Mouse (Mus musculus) heart, postnatal 14 days (tissue): ENCODE measurements at regions not wholly inside any gene's neighbourhood (a gene's known extent, or its start where the extent isn't known, plus 50 kb on each side); places are given as distances from the start of the nearest gene placed in this dataset.

ENCODE experiments used
- DNase-seq, 2 experiments: peaks; one replicate each; pipeline ENCODE4 v3.0.0; 2021 to 2022
- intact Hi-C: fragments of 180-260 bp; cut with DNase I; formaldehyde crosslinking; loops from one replicate; pipeline ENCODE4 v1.15.1; 2025

- peak; percentile 60 to 75 for DNase-seq
- intact Hi-C loops = loop anchor here (2.0 to 5.0 kb wide), 2 partner anchors 245 to 319 kb away; no protein-coding TSS in a partner anchor
Measured at GRCm38 (mm10) chr13:73405720-73406629, 61.0 kb upstream of the Lpcat1 start.

DNA sequence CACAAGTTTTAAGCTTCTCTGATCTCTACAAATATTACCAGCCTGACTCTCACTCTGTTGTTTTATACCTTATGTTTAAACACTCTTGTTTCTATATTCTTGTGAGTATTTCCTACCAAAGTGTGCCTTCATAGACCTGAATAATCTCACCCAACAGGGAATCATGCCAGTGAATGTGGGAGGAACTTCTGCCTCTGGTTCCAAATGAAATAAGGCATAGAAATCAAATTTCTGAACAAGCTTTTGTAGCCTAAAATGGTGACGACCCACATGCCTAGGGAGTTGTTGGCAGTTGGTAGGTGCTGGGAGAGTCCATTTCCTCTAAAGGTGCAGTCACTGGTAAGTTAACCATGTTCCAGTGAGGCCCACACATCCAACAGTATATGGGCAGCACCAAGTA is 66.1 kb upstream of the Lpcat1 start:
- intact Hi-C loops = no loop called here
- no peak for DNase-seq

- intact Hi-C loops = no loop called here
- no peak for DNase-seq
Measured at GRCm38 (mm10) chr13:73397033-73397432, 68.7 kb upstream of the Ndufs6 start.

GRCm38 (mm10) chr13:73395856-73396255 is 67.5 kb upstream of the Ndufs6 start:
- intact Hi-C loops = no loop called here

DNA sequence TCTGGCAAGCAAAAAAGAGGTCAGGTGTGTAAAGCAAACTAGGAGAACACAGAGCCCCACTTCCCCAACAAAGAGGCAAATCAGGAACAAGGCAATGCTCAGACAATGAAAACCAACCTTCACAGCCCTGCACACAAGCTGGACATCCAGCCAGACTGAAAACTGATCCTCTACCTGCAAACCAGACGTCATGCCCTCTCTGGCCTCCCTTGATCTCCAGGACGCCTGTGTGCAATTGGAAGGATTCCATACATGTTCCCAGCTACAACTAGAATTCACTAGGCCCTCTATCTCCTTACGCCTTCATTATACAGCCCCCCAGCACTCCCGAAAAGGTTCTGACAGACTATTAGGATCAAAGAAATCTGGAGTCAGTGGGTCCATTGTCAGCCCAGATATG is 60.7 kb upstream of the Ndufs6 start:
- intact Hi-C loops = no loop called here
- DNase-seq = no peak

More at GRCm38 (mm10) chr13:73395856-73396255, 67.5 kb upstream of the Ndufs6 start:
- no peak for DNase-seq

DNA sequence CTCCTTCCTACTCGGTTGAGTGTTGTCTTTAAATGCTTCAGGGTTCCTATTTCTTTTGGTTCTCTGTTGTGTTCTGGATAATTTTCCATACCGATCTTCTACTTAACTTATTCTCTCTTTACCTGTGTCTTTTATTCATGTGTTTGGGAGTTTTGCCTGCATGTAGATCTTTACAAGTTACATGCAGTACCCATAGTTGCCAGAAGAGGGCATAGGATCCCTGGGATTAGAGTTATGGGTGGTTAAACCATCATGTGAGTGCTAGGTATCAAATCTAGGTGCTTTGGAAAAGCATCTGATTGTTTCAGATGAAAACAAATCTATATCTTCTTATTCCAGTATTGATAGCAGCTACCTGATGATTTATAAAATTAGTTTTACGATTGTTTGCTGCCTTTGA is 55.2 kb upstream of the Ndufs6 start:
- peak in 1 of 2 experiments; percentile 44 for DNase-seq
- intact Hi-C loops = no loop called here
